Mouse (Mus musculus) brown adipose tissue, adult 24 weeks (tissue): ENCODE data around the gene Nuf2. TPM values are rescaled to one million over a fixed set of nuclear protein-coding genes. Genes with fewer than 3 reads are reported as not detected.
A peak's percentile ranks its signal among the peaks of the same experiment; 100 is the strongest.
"Not testable (repeated sequence)": the region's sequence is repeated elsewhere in the genome, so short reads cannot be mapped to it uniquely, and the experiment has no call there.

Source experiments
- H3K27ac ChIP-seq: fragments of 200-500 bp; replicated peaks from 2 replicates; pipeline ENCODE4 v1.5.1; 2012; ENCODE audit warnings: low read depth, mild to moderate bottlenecking, low read length
- H3K4me1 ChIP-seq: fragments of 200-500 bp; 2 replicates; pipeline ENCODE4 v1.6.1; 2012; ENCODE audit warnings: low read length, mixed read lengths; ENCODE audit not compliant: control insufficient read depth, insufficient read depth, insufficient read length
- H3K4me3 ChIP-seq: fragments of 200-500 bp; 2 replicates; pipeline ENCODE4 v1.5.1; 2012; ENCODE audit warnings: low read depth, mild to moderate bottlenecking, low read length, moderate library complexity; ENCODE audit not compliant: insufficient read depth
- polyA plus RNA-seq: library from polyadenylated mRNA; stranded (reverse); fragments of >200 nt; gene quantifications from 2 replicates; pipeline ENCODE4 v1.2.4, GENCODE M21; 2012; ENCODE audit not compliant: missing spikeins, insufficient read depth, insufficient read length

Gene Nuf2
- not detected in 2 replicates for polyA plus RNA-seq

GRCm38 (mm10) chr1:169530876-169531701 lies at the start of gene Nuf2:
Nuf2 (minus strand) TSS chr1:169531464.
- Histone ChIP-seq H3K27ac (peak within 1 kb of the TSS; percentile 67; the same call in 1 of the 2 replicates), H3K4me1 (no peaks in the 10 kb centered on the region), H3K4me3 (peak within 1 kb of the TSS; percentile 64)

- no peak overlapping the region for H3K27ac ChIP-seq
- H3K4me1 ChIP-seq: no peaks in the 10 kb centered on the region
- H3K4me3 ChIP-seq: no peak overlapping the region
These were observed 48.3 kb upstream of the Nuf2 start for GRCm38 (mm10) chr1:169579572-169579971.

GRCm38 (mm10) chr1:169574136-169574535 lies 42.9 kb upstream of the Nuf2 start:
- H3K4me1 ChIP-seq: no peaks in the 10 kb centered on the region
- no peak overlapping the region for H3K27ac ChIP-seq
- no peak overlapping the region for H3K4me3 ChIP-seq

GRCm38 (mm10) chr1:169555621-169556020 lies 24.4 kb upstream of the Nuf2 start:
- Histone ChIP-seq H3K4me1 (no peaks in the 10 kb centered on the region), H3K4me3 (no peak overlapping the region), H3K27ac (no peak overlapping the region)

GRCm38 (mm10) chr1:169555019-169555418 lies 23.8 kb upstream of the Nuf2 start:
- H3K4me3 ChIP-seq: no peak overlapping the region
- H3K27ac ChIP-seq: no peak overlapping the region
- no peaks in the 10 kb centered on the region for H3K4me1 ChIP-seq

DNA sequence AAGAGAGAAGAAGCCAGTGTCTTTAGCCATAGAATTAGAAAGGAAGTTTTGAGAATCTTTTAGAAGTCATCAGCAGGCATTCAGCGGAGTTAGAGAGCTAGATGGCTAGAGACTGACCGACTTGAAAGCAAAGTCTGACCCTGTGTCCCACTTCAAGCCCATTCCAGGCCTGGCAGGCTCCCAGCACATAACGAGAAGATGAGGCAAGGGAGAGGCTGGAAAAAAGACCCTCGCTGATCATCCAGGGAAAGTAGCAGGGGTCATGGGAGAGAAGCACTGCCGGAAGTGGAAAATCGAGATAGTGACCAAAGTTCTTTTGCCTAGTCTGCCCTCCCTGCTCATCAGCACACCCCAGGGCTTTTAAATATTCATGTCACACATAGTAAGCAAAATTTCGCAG lies 22.2 kb upstream of the Nuf2 start:
- H3K4me3 ChIP-seq: no peak overlapping the region
- no peaks in the 10 kb centered on the region for H3K4me1 ChIP-seq
- H3K27ac ChIP-seq: no peak overlapping the region

DNA sequence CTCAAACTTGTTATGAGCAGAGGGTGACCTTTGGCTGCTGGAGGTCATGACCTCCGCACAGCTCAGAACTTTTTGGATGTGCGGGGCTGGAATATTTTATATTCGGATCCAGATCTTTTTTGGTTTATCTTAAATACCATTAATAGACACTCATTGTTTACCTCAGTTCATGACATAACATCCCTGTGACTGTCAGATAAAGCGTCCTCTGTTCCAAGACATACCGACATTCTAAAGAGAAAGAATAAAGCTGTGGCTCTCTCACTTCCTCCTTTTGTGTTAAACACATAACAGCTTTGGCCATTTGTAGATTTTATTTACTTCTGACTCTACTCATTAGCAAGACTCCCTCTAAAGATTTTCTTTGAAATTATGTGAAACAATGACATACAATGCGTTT lies 9.2 kb upstream of the Nuf2 start:
- Histone ChIP-seq H3K4me3 (no peak overlapping the region), H3K27ac (no peak overlapping the region), H3K4me1 (no peaks in the 10 kb centered on the region)

DNA sequence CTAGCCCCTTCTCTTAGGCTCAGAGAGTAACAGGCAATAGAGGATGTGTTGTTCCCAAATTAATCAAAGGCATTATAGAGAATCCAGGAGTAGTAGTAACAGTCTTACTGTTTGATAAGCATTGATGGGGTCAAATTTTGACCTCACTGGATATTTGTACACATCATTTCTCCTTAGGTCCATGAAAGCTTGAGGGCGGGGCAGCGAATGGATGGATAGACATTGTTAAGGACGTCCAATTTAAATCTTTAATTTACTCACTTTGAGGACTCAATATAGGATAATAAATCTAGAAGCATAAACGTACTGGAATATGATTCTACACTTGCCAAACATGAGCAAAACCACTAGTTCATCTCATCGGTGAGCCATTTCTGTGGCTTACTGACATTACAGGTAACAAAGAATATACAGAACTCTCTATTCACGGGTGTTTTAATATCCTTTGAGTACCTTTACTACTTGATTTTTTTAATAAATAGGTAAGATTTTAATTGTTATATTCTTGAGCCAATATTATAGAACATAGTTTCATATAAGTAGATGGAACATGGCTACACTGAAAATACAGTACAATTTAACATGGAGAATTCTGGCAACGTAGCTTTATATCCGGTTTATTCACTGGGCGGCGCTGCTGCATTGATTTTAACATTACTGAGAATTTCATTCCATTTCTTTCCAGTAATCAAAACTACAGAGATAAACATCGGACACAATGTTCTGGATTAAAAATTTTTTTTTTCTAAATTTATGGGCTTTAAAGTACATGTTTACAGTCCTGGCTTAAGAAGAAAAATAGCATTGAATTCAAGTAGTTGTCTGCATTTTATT lies 655 bp upstream of the Nuf2 start:
- H3K4me1 ChIP-seq: no peaks in the 10 kb centered on the region
- peak overlapping the region; percentile 67; the same call in 1 of the 2 replicates for H3K27ac ChIP-seq
- peak overlapping the region; percentile 64 for H3K4me3 ChIP-seq

GRCm38 (mm10) chr1:169529996-169530518 lies 1.2 kb downstream of the Nuf2 start:
- Histone ChIP-seq H3K4me3 (no peak overlapping the region), H3K27ac (no peak overlapping the region), H3K4me1 (no peaks in the 10 kb centered on the region)

DNA sequence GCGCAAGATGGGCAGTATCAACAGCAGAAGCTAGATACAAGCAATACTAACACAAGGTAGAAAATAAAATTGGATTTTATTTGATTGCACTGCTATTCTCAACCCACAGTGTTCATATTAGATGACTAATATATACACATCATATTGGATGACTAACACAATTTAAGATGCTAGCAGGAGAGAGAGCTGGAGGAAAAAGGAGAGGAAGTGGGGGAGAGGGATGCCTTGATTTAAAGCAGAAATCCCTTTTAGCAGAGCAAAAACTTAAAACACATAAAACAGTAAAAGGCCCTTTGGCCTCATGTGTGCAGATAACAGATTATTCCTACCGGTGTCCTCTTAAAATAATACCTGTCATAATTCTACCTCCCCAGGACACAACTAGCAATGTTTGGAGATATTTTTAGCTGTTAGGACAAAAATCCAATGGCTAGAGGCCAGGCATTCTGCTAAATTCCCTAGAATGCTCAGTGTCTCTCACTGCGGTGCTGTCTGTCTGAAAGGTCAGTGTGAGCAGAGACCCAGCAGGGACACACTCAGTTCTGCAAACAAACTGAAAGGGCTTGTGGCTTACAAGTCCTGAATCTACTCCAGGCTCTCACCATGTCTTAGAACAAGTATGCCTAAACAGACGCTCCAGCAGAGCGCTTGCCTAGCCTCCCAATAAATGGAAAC lies 5.1 kb downstream of the Nuf2 start:
- no peak overlapping the region for H3K27ac ChIP-seq
- H3K4me1 ChIP-seq: no peaks in the 10 kb centered on the region
- no peak overlapping the region for H3K4me3 ChIP-seq

DNA sequence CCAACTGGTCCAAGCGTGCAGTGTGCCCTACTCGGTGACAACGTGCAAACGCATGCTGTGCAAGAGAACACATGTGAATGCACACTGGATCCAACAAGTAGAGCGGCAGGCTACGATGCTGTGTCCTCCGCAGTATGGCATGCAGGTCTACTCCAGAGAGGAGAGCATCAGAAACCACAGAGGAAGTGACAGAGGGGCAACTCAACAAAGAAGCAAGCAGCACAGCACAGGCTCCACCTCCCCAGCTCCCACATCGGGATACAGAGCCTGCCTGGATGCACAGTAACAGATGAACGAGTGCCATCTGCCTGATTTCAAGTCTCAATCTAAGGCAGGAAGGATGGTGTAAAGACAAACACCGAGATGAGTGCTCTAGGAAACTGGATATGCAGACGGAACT lies 11.9 kb downstream of the Nuf2 start:
- no peaks in the 10 kb centered on the region for H3K4me1 ChIP-seq
- no peak overlapping the region for H3K4me3 ChIP-seq
- H3K27ac ChIP-seq: no peak overlapping the region

GRCm38 (mm10) chr1:169517899-169518517 lies 13.3 kb downstream of the Nuf2 start:
- H3K27ac ChIP-seq, H3K4me3 ChIP-seq, H3K4me1 ChIP-seq: not testable (repeated sequence)

- Histone ChIP-seq H3K4me1 (no peaks in the 10 kb centered on the region), H3K27ac (no peak overlapping the region), H3K4me3 (no peak overlapping the region)
These were observed 13.8 kb downstream of the Nuf2 start for GRCm38 (mm10) chr1:169517376-169517892.

DNA sequence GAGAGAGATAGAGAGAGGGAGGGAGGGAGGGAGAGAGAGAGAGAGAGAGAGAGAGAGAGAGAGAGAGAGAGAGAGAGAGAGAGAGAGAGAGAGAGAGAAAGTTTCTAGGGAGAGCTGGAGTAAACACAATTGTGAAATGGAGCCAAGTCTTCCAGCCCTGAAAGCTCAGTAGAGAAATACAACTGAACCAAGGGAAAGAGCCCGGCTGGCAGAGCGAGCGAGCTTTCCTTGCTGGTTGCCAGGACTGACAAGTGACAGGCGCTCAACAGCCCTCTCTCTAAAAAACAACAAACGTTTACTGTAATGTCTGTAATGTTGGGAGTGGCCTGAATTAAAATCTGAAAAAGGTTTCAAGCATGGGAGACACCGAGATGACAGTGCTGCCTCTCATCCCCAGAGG lies 24.9 kb downstream of the Nuf2 start:
- no peak overlapping the region for H3K4me3 ChIP-seq

More for the DNA sequence above, 24.9 kb downstream of the Nuf2 start:
- Histone ChIP-seq H3K4me1 (no peaks in the 10 kb centered on the region), H3K27ac (no peak overlapping the region)
